Mouse (Mus musculus): ENCODE measurements around the gene Nhlh1. TPM values are rescaled to one million over a fixed set of nuclear protein-coding genes. Genes with fewer than 3 reads are reported as not detected.

Nhlh1 gene
- 0.14 TPM in 1 of 2 replicates, not detected in the other for polyA plus RNA-seq (2016; fragmentation: Nextera tagmentation; extraction: Ambion mirVana)

- Histone ChIP-seq H3K4me3 (replicated peaks) (no peak within 1 kb of the TSS), H3K27me3 (peaks cover 61% of the 10 kb centered on the region), H3K4me2 (no peak within 1 kb of the TSS), H3K27ac (0 out of 2 replicates have a peak within 1 kb of the TSS, but pooled peaks have one; percentile 12), H3K9me3 (no peaks in the 10 kb centered on the region), H3K9ac (replicated peaks) (no peak within 1 kb of the TSS), H3K4me1 (replicated peaks) (peaks cover 24% of the 10 kb centered on the region), H3K36me3 (no peaks in the 10 kb centered on the region)
- WGBS: 32% methylated on average over 2 of the region's 2 CpGs
- peak; percentile 58 for ATAC-seq (ENCODE audit: insufficient number of reproducible peaks, insufficient read depth, low FRiP score, low TSS enrichment, low read depth)
Observed at GRCm38 (mm10) chr1:172057491-172057921, at the start of gene Nhlh1. TSS of gene Nhlh1 (minus strand) at chr1:172057573.

- peaks cover 98% of the 10 kb centered on the region for H3K36me3 ChIP-seq
- WGBS: 60% methylated on average over 11 of the region's 11 CpGs
Observed at GRCm38 (mm10) chr1:172105101-172105500, 47.7 kb upstream of the Nhlh1 start.

GRCm38 (mm10) chr1:172103619-172104018 lies 46.2 kb upstream of the Nhlh1 start:
- Histone ChIP-seq H3K27ac (no peak overlapping the region), H3K9me3 (no peaks in the 10 kb centered on the region), H3K4me2 (no peak overlapping the region), H3K27me3 (no peaks in the 10 kb centered on the region), H3K9ac (replicated peaks) (no peak overlapping the region), H3K36me3 (peaks cover 94% of the 10 kb centered on the region), H3K4me1 (replicated peaks) (peaks cover 8% of the 10 kb centered on the region), H3K4me3 (replicated peaks) (no peak overlapping the region)
- ATAC-seq (ENCODE audit: insufficient number of reproducible peaks, insufficient read depth, low FRiP score, low TSS enrichment, low read depth): no peak
- 93% methylated on average over 4 of the region's 4 CpGs for whole genome bisulfite sequencing

More at GRCm38 (mm10) chr1:172105101-172105500, 47.7 kb upstream of the Nhlh1 start:
- Histone ChIP-seq H3K9me3 (no peaks in the 10 kb centered on the region), H3K9ac (replicated peaks) (no peak overlapping the region), H3K4me1 (replicated peaks) (peaks cover 8% of the 10 kb centered on the region), H3K27ac (no peak overlapping the region), H3K4me3 (replicated peaks) (no peak overlapping the region), H3K4me2 (no peak overlapping the region), H3K27me3 (no peaks in the 10 kb centered on the region)
- ATAC-seq (ENCODE audit: insufficient number of reproducible peaks, insufficient read depth, low FRiP score, low TSS enrichment, low read depth): no peak; the same call in 1 of the 2 replicates

GRCm38 (mm10) chr1:172099325-172100033 lies 42.1 kb upstream of the Nhlh1 start:
- WGBS: 91% methylated on average over 6 of the region's 6 CpGs
- Histone ChIP-seq H3K27ac (no peak overlapping the region), H3K4me1 (replicated peaks) (peaks cover 2% of the 10 kb centered on the region; the same call in 1 of the 2 replicates)

GRCm38 (mm10) chr1:172095202-172095601 lies 37.8 kb upstream of the Nhlh1 start:
- Histone ChIP-seq H3K4me2 (no peak overlapping the region), H3K4me1 (replicated peaks) (no peaks in the 10 kb centered on the region), H3K36me3 (peaks cover 88% of the 10 kb centered on the region), H3K27ac (no peak overlapping the region), H3K9me3 (no peaks in the 10 kb centered on the region), H3K4me3 (replicated peaks) (no peak overlapping the region), H3K9ac (replicated peaks) (no peak overlapping the region), H3K27me3 (no peaks in the 10 kb centered on the region)
- WGBS: 82% methylated on average over 6 of the region's 6 CpGs
- no peak for ATAC-seq (ENCODE audit: insufficient number of reproducible peaks, insufficient read depth, low FRiP score, low TSS enrichment, low read depth)

More at GRCm38 (mm10) chr1:172099325-172100033, 42.1 kb upstream of the Nhlh1 start:
- Histone ChIP-seq H3K27me3 (no peaks in the 10 kb centered on the region), H3K9ac (replicated peaks) (no peak overlapping the region), H3K4me3 (replicated peaks) (no peak overlapping the region), H3K4me2 (no peak overlapping the region), H3K36me3 (peaks cover 90% of the 10 kb centered on the region), H3K9me3 (no peaks in the 10 kb centered on the region)
- no peak for ATAC-seq (ENCODE audit: insufficient number of reproducible peaks, insufficient read depth, low FRiP score, low TSS enrichment, low read depth)

GRCm38 (mm10) chr1:172094295-172094694 lies 36.9 kb upstream of the Nhlh1 start:
- no peak overlapping the region for H3K4me2 ChIP-seq
- ATAC-seq (ENCODE audit: insufficient number of reproducible peaks, insufficient read depth, low FRiP score, low TSS enrichment, low read depth): no peak
- no peaks in the 10 kb centered on the region for H3K27me3 ChIP-seq
- peaks cover 88% of the 10 kb centered on the region for H3K36me3 ChIP-seq
- H3K9ac ChIP-seq (replicated peaks): no peak overlapping the region
- no peak overlapping the region for H3K4me3 ChIP-seq (replicated peaks)
- H3K4me1 ChIP-seq (replicated peaks): no peaks in the 10 kb centered on the region
- no peaks in the 10 kb centered on the region for H3K9me3 ChIP-seq
- H3K27ac ChIP-seq: no peak overlapping the region

GRCm38 (mm10) chr1:172093522-172093921 lies 36.1 kb upstream of the Nhlh1 start:
- Histone ChIP-seq H3K36me3 (peaks cover 91% of the 10 kb centered on the region), H3K4me3 (replicated peaks) (no peak overlapping the region), H3K27me3 (no peaks in the 10 kb centered on the region), H3K27ac (no peak overlapping the region), H3K9me3 (no peaks in the 10 kb centered on the region), H3K9ac (replicated peaks) (no peak overlapping the region), H3K4me2 (no peak overlapping the region), H3K4me1 (replicated peaks) (no peaks in the 10 kb centered on the region)
- no peak for ATAC-seq (ENCODE audit: insufficient number of reproducible peaks, insufficient read depth, low FRiP score, low TSS enrichment, low read depth)
- 83% methylated on average over 3 of the region's 3 CpGs for WGBS

GRCm38 (mm10) chr1:172082899-172083445 lies 25.6 kb upstream of the Nhlh1 start:
- peak overlapping the region; percentile 74 for H3K4me2 ChIP-seq
- H3K27me3 ChIP-seq: no peaks in the 10 kb centered on the region
- peak; percentile 57; the same call in 1 of the 2 replicates for ATAC-seq (ENCODE audit: insufficient number of reproducible peaks, insufficient read depth, low FRiP score, low TSS enrichment, low read depth)
- H3K9ac ChIP-seq (replicated peaks): peak overlapping the region; percentile 89
- peaks cover 28% of the 10 kb centered on the region for H3K36me3 ChIP-seq
- H3K4me1 ChIP-seq (replicated peaks): peaks cover 18% of the 10 kb centered on the region
- no peaks in the 10 kb centered on the region for H3K9me3 ChIP-seq
- 2% methylated on average over 24 of the region's 24 CpGs for WGBS
- peak overlapping the region; percentile 87 for H3K4me3 ChIP-seq (replicated peaks)
- H3K27ac ChIP-seq: peak overlapping the region; percentile 82

GRCm38 (mm10) chr1:172082101-172082898 lies 24.9 kb upstream of the Nhlh1 start, which contains the start of the genes Copa and Ncstn:
TSS of gene Copa (plus strand) at chr1:172082529.
TSS of gene Ncstn (minus strand) at chr1:172082795.
- H3K4me3 ChIP-seq (replicated peaks): peak within 1 kb of the TSS; percentile 87
- H3K4me1 ChIP-seq (replicated peaks): peaks cover 18% of the 10 kb centered on the region
- under 1% methylated on average over 40 of the region's 40 CpGs for WGBS
- peaks cover 30% of the 10 kb centered on the region for H3K36me3 ChIP-seq
- H3K9ac ChIP-seq (replicated peaks): peak within 1 kb of the TSS; percentile 89
- no peaks in the 10 kb centered on the region for H3K9me3 ChIP-seq
- peak within 1 kb of the TSS; percentile 82 for H3K27ac ChIP-seq
- peak; percentile 98 for ATAC-seq (ENCODE audit: insufficient number of reproducible peaks, insufficient read depth, low FRiP score, low TSS enrichment, low read depth)
- no peaks in the 10 kb centered on the region for H3K27me3 ChIP-seq
- peak within 1 kb of the TSS; percentile 74 for H3K4me2 ChIP-seq

- no peak overlapping the region for H3K9ac ChIP-seq (replicated peaks)
Observed at GRCm38 (mm10) chr1:172077981-172078380, 20.6 kb upstream of the Nhlh1 start.

GRCm38 (mm10) chr1:172072604-172073003 lies 15.2 kb upstream of the Nhlh1 start:
- Histone ChIP-seq H3K9me3 (no peaks in the 10 kb centered on the region), H3K4me2 (no peak overlapping the region), H3K27me3 (no peaks in the 10 kb centered on the region), H3K27ac (no peak overlapping the region), H3K9ac (replicated peaks) (no peak overlapping the region), H3K4me3 (replicated peaks) (no peak overlapping the region), H3K4me1 (replicated peaks) (no peaks in the 10 kb centered on the region), H3K36me3 (peaks cover 95% of the 10 kb centered on the region)
- WGBS: 95% methylated on average over 7 of the region's 7 CpGs
- no peak for ATAC-seq (ENCODE audit: insufficient number of reproducible peaks, insufficient read depth, low FRiP score, low TSS enrichment, low read depth)

More at GRCm38 (mm10) chr1:172077981-172078380, 20.6 kb upstream of the Nhlh1 start:
- H3K36me3 ChIP-seq: peaks cover 68% of the 10 kb centered on the region
- no peak overlapping the region for H3K4me2 ChIP-seq
- no peaks in the 10 kb centered on the region for H3K9me3 ChIP-seq
- no peaks in the 10 kb centered on the region for H3K27me3 ChIP-seq
- no peak overlapping the region for H3K4me3 ChIP-seq (replicated peaks)
- no peak for ATAC-seq (ENCODE audit: insufficient number of reproducible peaks, insufficient read depth, low FRiP score, low TSS enrichment, low read depth)
- no peak overlapping the region for H3K27ac ChIP-seq
- H3K4me1 ChIP-seq (replicated peaks): peaks cover 5% of the 10 kb centered on the region
- whole genome bisulfite sequencing: 74% methylated on average over 5 of the region's 5 CpGs
